11 mouse cellular contexts compared by ENCODE assay signal in genomic region chr10:98962092-98962491, GRCm38 (mm10). TPM values are rescaled to one million over a fixed set of nuclear protein-coding genes. Genes with fewer than 3 reads are reported as not detected.
DNase-seq lines count a peak whose midpoint lies in the region; ATAC-seq lines count a peak whose summit lies in the region.
"Had no signal": no experiment of that assay in that cellular context is flagged by ENCODE, and none has a peak within 500 bp of the region (broad histone marks: within the 10 kb centered on the region; RNA-seq: fewer than 3 reads in every experiment).

No protein-coding gene starts in this region.

- H3K9me3 ChIP-seq in liver, embryonic 11.5 days (ENCODE audit: control insufficient read depth, low read length), result no peaks in the 10 kb centered on the region
- H3K9me3 ChIP-seq: kidney, embryonic 15.5 days; limb, embryonic 12.5 days had no signal

- 70% methylated on average over 8 of the region's 8 CpGs for WGBS in liver, embryonic 11.5 days

- H3K27ac ChIP-seq in liver, embryonic 11.5 days (ENCODE audit: low read depth, low read length), result no peak overlapping the region
- H3K27ac ChIP-seq: kidney, embryonic 15.5 days; limb, embryonic 12.5 days had no signal

- H3K27me3 ChIP-seq in liver, embryonic 11.5 days (replicated peaks; ENCODE audit: control insufficient read depth, insufficient read depth, low read length), result no peaks in the 10 kb centered on the region
- H3K27me3 ChIP-seq: kidney, embryonic 15.5 days; limb, embryonic 12.5 days had no signal

- H3K4me2 ChIP-seq in liver, embryonic 11.5 days, result no peak overlapping the region
- H3K4me2 ChIP-seq: kidney, embryonic 15.5 days; limb, embryonic 12.5 days had no signal

- peaks cover 1% of the 10 kb centered on the region; the same call in 1 of the 2 replicates for H3K4me1 ChIP-seq in liver, embryonic 11.5 days (replicated peaks; ENCODE audit: control insufficient read depth, insufficient read depth, low read length)

- no peak for ATAC-seq in liver, embryonic 11.5 days (replicated peaks; ENCODE audit: low FRiP score)

- DNase-seq in frontal cortex, adult 2 months (ENCODE audit: extremely low spot score in 1 of 2, low spot score in 1 of 2), result peak; percentile 56 to 81
- no peak for DNase-seq in frontal cortex, postnatal 25 days (ENCODE audit: low spot score in 2 of 2)
- peak; percentile 34 for DNase-seq in thymus, postnatal 4 days
- no peak for DNase-seq in thymus, adult 18-20 months
- peak; percentile 30 for DNase-seq in liver, embryonic 11.5 days (ENCODE audit: low spot score)
- DNase-seq in yolk sac, embryonic 10.5 days (ENCODE audit: low spot score), result peak; percentile 60
- no peak for DNase-seq in cerebellum, postnatal 10 days
- DNase-seq in ovary, postnatal 14 days (ENCODE audit: low spot score), result no peak
- DNase-seq: gastrocnemius, postnatal 25 days had no signal

- no peak overlapping the region for H3K4me3 ChIP-seq in liver, embryonic 11.5 days (ENCODE audit: low read depth, low read length)
- H3K4me3 ChIP-seq: kidney, embryonic 15.5 days; limb, embryonic 12.5 days had no signal

- no peaks in the 10 kb centered on the region for H3K36me3 ChIP-seq in liver, embryonic 11.5 days (ENCODE audit: control insufficient read depth, insufficient read depth, low read length)
- H3K36me3 ChIP-seq: kidney, embryonic 15.5 days; limb, embryonic 12.5 days had no signal

- H3K9ac ChIP-seq in liver, embryonic 11.5 days (ENCODE audit: low read depth, low read length), result no peak overlapping the region
- H3K9ac ChIP-seq: kidney, embryonic 15.5 days; limb, embryonic 12.5 days had no signal

RNA-seq across cellular contexts. Expression of gene Atp2b1, which starts 47.9 kb away (rescaled TPM):
- polyA plus RNA-seq in frontal cortex, adult 2 months (2012; rRNA removed), result 352 and 359 TPM in 2 replicates
- 67.4 and 71.9 TPM in 2 replicates for polyA plus RNA-seq in liver, embryonic 11.5 days (2014; fragmentation: Nextera tagmentation; extraction: Ambion mirVana)

Comparison
In these comparisons a context has a peak if more than half of its experiments do, and no peak if none do; other contexts are left out.
1. DNase-seq: peak in frontal cortex, adult 2 months (2 of 2), thymus, postnatal 4 days (single experiment), liver, embryonic 11.5 days (single experiment) and yolk sac, embryonic 10.5 days (single experiment); none in frontal cortex, postnatal 25 days (0 of 2), thymus, adult 18-20 months (0 of 2), cerebellum, postnatal 10 days (0 of 2) and ovary, postnatal 14 days (single experiment).